Mouse (Mus musculus) heart, postnatal 14 days (tissue): ENCODE results near the gene Leng9. TPM values are rescaled to one million over a fixed set of nuclear protein-coding genes. Genes with fewer than 3 reads are reported as not detected.
"Not testable (repeated sequence)": the region's sequence is repeated elsewhere in the genome, so short reads cannot be mapped to it uniquely, and the experiment has no call there.

Source experiments
- DNase-seq, 2 experiments: peaks; one replicate each; pipeline ENCODE4 v3.0.0; 2021 to 2022
- intact Hi-C: fragments of 180-260 bp; cut with DNase I; formaldehyde crosslinking; loops from one replicate; pipeline ENCODE4 v1.15.1; 2025
- long read RNA-seq, 2 experiments: library from polyadenylated mRNA; stranded (forward); transcript quantifications; one replicate each; pipeline ENCODE4 v2.0.0; 2021
- total RNA-seq, 2 experiments: library from RNA; stranded (reverse); gene quantifications; 2 replicates each; pipeline ENCODE4 v1.2.3; 2021

Leng9 gene
- total RNA-seq = 1 to 10 TPM; 2.7 to 3.4 TPM
- long read RNA-seq, experiment 1, transcript Leng9-201 (1 exons, 2,460 nt) = major isoform, 7 of 7 reads
- long read RNA-seq, experiment 1, partial matches to known transcripts = 0 of 7 reads
- long read RNA-seq, experiment 1, other reads (novel, unspliced or antisense) = 0 of 7 reads
- long read RNA-seq, experiment 2, transcript Leng9-201 (1 exons, 2,460 nt) = major isoform, 5 of 5 reads
- long read RNA-seq, experiment 2, partial matches to known transcripts = 0 of 5 reads
- long read RNA-seq, experiment 2, other reads (novel, unspliced or antisense) = 0 of 5 reads

DNA sequence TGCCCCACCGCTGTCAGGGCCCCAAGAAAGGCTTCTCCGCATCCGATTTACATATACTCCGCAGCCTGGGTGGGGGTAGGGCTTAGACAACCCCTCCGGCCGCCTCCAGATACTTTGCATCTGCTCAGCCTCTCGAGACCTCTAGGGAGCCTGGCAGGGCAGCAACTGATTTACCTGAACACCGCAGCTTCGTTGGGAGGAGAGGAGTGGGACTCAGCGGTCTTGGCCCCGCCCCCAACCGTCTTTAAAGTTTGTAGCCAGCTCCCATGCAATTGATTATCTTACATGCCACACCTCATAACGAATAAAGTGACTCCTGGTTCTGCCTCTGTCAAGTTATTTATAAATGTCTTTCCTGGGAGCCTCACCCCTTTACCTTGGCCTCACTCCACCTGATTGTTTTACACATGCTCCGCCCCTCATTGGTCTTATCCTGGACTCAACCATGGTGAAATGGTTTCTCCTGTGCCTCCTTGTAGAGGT lies at the start of gene Leng9:
Gene Leng9 (minus strand): TSS at position 316 of the 483 bp plus-strand sequence.
- DNase-seq = peak; percentile 36 to 43
- intact Hi-C loops = no loop called here

DNA sequence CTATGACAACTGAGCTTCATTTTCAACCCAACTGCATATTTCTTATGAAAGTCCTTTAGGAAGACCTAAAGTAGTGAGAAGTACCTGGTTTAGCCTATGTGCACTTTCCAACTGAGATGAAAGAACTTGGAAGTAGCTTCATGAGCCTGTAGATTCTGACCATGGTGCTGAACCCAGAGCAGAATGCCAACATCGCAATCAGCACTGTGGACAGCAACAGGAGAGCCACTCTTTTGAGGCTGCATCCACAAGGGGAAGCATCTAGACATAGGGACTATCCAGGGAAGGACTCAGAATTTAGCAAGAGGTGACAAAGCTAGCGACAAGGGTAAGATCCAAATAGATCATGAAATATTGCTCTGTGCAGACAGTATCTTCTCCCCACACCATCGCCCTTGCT lies 28.3 kb upstream of the Leng9 start:
- intact Hi-C loops = no loop called here
- DNase-seq = peak; percentile 64 to 80

DNA sequence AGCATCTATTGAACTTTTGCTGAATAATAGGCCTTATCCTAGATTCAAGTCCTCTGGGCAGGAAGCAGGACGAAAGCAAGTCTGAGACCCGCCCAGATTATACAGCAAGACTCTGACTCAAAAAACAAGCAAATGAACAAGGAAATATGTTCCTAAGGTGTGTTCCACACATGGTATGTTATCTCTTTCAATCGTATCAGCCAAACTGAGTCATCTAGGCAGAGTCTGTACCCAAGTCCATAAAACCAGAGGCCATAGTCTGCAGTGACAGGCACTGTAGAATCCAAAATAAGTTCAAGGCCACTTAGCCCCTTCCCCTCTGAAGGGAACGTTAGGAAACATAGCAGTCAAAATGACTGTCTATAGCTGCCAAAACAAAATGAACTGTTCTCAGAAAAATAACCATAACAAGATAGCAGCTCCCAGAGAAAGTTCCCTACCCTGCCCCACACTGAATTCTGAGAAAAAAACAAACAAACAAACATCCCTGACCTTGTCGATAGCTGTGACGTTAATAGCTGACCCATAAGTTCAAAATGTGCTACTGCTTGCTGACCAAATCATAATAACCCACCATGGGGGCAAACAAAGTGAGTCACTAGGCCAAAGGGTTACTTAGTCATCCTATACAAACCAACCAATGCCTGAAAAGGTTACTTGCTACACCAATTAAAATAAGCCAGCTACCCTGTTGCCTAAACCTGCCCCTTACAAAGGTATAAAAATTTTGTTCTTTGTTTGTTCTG lies 20.2 kb upstream of the Leng9 start:
- no peak for DNase-seq
- intact Hi-C loops = no loop called here

DNA sequence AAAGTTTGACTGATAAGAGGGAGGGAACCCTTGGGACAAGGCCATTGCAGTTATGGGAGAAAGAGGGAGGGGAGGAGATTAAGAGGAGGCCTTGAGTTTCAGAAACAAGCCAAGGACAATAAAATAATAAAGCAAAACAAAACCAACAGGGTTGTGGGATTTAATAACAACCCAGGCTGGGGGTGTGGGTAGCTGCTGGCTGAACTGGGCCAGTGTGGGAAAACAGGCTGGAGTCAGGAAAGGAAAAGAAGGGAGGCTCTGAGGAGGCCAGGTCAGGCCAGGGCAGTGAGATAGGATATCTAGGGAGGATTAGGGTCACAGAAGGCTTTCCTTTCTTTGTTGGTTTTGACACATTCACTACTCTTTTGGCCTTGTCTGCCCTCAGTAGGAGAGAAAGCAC lies 16.9 kb upstream of the Leng9 start:
- no peak for DNase-seq
- intact Hi-C loops = no loop called here

DNA sequence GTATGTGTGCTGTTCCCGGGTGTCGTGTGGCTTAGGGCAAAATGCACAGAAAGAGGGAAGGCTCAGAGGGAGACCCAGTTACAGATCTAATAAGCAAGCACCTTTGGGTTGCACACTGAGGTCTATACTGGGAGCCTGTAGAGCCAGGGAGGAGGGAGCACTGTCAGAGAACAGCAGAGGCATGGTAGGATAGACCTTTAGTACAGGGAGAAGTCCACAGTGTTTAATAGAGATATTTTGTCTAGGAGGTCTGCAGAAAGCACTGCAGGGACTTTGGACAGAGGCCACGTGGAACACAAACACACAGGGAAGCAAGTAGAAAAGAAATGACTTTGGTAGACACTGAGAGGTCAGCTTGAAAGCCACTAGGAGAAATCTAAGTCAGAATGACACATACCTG lies 15.1 kb upstream of the Leng9 start:
- intact Hi-C loops = no loop called here

DNA sequence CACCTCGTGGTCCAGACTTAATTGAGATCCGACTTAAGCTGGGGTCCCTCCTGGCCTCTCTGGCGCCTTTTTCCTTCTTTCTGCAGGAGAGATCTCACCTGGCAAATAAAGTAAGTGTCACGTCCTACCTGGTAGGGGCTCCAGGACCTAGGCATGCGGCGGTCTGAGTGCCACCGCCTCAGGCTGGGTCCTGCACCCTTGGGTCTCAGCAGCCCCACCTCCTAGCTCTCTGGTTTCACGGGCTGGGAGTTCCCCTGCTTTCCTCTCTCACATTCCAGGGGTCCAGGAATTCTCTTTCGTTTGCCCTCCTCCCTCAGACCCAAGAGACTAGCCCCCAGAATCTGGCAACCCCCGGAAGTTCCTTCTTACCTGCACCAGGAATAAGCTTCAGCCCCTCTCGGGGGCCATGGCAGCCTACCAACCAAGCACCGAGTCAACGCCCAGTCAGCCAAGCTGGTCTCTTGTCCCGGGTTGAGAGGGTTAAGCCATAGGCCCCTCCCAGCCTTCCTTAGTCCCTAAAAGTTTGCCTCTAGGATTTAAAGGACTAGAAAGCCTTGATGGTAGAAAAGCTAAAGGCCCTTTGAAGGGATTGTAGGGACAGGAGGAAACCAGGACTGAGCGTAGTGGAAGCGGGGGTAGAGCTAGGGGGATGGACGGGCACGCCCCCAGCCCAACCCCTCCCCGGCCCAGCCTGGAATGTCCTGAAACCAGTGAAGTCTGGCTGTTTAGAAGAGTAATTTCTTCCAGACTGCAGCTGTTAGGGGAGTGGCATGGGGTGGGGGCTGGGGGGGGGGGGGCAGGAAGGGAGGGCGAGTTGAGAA lies 14.1 kb upstream of the Leng9 start, which contains the start of gene Cdc42ep5:
Gene Cdc42ep5 (minus strand): TSS at position 771 of the 821 bp plus-strand sequence.
- intact Hi-C loops = no loop called here
- DNase-seq = peak; percentile 55 to 67

More for the DNA sequence above, 15.1 kb upstream of the Leng9 start:
- no peak for DNase-seq

DNA sequence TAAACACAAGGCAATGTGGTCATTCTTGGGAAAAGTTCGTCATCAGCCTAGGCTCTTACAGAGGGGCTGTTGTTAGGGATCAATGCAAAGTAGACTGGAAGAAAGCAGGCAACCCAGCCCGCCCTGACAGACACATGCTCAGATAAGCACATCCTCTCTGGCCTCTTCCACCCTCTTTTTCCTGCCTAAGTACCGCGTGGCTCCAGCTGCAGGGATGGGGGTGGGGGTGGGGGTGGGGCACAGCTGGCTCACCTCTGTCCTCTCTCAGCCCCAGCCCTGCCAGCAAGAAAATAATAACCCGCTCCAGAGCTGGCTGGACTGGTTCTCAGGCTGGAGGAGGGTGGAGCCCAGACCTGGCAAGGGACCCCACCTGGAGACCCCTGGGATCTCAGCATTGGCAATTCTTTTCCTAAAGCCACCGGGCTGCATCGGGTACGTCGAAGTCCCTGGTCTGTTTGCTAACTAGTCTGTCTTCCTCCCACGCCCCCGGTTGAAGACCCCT lies 13.4 kb upstream of the Leng9 start:
- intact Hi-C loops = loop anchor here (2.0 kb wide), 1 partner anchor 15 kb away; no protein-coding TSS in a partner anchor
- DNase-seq = peak in 1 of 2 experiments; percentile 14

DNA sequence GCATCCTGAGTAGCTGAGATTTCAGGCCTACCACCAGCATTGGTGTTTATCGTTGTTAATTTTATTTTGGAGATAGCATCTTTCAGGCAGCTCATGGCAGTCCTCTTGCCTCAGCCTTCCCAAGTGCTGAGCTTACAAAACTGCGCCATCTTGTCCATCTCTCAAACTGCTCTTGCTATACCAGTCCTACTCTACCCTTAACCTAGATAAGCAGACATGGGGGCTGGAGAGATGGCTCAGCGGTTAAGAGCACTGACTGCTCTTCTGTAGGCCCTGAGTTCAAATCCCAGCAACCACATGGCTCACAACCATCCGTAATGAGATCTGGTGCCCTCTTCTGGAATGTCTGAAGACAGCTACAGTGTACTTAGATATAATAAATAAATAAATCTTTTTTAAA lies 11.4 kb upstream of the Leng9 start:
- intact Hi-C loops, DNase-seq: not testable (repeated sequence)

DNA sequence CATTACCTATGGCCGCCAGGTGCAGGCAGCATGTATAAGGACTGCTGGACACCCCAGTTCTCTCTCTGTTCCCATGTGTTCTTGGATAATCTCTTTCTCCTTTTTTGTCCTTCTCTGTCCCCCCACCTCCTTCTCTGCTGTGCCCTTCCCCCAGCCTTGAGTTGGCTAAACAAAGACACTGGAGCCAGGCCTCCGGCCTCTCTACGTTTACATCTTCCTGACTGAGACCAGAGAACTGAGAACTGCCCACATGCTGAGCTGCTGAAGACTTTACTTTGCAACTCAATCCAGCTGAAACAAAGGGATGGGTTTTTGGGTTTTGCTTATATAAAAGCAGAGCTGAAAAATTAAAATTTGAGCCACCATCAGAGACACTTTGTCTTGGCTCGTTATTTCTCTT lies 4.8 kb upstream of the Leng9 start:
- intact Hi-C loops = no loop called here
- DNase-seq = no peak

DNA sequence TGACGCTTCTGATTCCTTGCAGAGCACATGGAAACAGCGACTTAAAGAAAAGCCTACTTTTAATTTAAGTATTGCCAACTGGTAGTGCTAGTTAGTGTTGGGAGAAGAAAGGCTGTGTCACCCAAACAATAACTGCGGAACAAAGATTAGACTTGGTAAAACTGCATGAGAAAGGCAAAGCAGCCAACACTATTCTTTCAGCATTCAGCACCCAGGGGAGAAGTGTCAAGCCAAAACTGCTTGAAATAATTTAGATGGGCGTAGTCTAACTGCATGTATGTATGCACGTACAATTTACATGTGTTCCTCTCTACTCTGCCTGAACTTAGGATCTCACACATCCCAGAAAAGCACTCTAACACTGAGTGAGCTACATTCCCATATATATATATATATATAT lies 4.2 kb upstream of the Leng9 start:
- intact Hi-C loops = no loop called here
- no peak for DNase-seq

DNA sequence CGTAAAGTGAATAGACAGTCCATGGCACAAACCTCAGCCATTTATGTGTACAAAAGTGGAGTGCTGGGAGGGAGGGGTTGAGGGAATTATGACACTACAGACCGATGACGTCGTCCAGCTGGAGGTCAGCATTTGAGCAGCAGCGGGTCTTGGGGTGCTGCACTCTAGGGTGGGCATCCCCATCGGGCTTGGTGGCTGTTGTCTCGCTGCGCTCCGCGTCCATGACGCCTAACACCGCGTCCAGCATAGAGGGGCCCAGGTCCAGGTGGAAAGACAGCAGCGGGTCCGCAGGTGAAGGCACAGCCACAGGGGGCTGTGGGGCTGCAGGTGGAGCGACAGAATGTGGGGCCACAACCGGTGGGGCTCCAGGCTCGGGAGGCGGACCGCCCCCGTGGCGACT lies 1.1 kb upstream of the Leng9 start:
- intact Hi-C loops = no loop called here
- DNase-seq = no peak

DNA sequence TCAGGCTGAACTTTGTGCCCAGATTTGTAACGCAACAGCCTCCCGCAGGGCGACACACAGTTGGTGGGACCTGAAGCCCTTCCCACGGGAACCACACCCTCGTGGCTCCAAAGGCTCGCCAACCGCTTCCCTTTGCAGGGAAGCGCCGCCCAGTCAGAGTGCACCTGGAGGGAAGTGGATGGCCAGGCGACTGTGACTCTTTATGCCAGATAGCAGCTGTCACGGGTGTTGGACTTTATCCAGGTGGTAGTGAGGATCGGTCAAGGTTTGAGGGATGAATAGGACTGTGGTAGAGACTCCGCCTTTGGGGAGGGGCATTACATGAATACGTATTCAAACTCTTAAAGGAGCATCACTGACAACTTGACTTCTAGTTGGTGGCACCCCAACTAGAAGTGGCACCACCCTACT lies 642 bp upstream of the Leng9 start:
- DNase-seq = peak in 1 of 2 experiments; percentile 36
- intact Hi-C loops = no loop called here

DNA sequence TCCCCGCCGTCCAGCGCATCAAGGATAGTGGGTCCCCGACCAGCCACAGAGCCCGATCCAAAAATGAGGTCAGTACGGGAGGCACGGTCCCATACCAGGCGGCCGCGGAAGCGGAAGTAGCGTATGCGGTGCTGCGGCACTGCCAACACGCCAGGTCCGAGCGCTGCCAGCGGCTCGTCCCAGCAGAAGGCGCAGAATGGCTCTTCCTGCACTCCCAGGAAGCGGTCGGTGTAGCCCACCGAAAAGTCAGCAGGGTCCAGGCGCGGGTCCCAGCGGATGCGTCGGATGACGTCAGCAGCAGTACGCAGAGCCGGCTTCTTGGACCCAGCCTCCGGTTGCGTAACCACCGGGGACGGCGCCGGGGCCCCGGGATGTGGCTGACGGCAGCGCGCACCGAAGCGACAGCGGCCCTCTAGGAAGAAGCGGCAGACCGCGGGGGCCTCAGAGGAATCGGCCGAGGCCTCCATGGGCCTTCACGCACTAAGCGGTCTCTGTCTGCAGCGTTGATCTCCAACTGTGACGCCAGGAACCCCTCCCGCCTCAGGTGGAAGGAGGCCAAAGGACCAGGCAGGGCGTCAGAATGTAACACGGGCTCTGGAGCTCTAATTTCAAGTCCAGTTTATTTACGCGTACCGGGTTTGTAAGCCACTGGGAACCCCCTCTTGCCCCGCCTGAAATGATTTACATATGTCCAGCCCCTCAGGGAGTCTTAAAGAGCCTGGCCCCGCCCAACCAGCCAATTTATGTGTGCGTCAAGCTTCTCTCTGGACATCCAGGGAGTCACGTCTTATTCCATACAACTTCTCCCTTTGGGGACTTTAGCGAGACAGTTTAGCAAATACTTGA lies 742 bp downstream of the Leng9 start:
- peak; percentile 84 to 87 for DNase-seq
- intact Hi-C loops = loop anchor here (2.0 to 10.0 kb wide), 3 partner anchors 13 to 935 kb away; partner anchors contain the start of genes Epn1 and Leng1

DNA sequence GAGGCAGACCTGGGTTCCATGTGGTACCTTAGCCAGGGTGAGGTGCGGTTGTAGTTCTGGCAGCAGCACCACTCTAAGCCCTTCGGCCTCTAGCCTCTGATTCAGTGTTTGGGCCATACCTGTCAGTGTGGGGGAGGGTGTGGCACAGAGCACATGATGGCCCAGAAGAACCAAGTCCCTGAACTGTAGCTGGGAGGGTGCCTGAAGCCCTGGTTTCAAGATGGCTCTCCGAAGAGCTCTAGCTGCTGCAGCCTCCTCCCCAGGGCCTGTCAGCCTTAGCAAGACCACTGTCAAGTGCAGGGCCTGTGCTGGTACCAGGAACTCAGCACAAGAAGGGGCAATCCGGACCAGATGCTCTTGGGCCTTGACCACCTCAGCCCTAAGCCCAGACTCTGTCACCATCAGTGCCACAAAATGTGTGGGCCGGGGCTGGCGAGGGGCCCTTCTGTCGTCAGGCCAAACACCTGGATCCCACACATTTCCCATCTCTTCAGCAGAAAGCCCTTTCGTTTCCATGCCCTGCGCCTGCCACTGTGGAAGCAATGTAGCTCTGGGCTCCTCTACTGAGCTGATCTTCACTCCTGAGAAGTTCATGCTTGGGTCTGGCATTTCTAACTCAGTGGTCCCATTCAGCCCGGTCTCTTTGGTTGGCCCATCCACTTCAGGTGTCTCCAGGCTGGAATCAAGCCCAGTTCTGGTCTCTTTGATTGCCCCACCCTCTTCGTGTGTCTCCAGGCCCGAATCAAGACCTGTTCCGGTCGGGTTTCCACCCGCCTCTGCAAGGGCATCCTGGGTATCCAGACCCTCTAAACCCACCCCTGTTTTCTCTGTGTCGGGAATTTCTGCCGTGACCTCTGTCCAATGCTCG lies 1.6 kb downstream of the Leng9 start:
- intact Hi-C loops = loop anchor here (2.0 to 10.0 kb wide), 3 partner anchors 14 to 936 kb away; partner anchors contain the start of genes Epn1 and Leng1

DNA sequence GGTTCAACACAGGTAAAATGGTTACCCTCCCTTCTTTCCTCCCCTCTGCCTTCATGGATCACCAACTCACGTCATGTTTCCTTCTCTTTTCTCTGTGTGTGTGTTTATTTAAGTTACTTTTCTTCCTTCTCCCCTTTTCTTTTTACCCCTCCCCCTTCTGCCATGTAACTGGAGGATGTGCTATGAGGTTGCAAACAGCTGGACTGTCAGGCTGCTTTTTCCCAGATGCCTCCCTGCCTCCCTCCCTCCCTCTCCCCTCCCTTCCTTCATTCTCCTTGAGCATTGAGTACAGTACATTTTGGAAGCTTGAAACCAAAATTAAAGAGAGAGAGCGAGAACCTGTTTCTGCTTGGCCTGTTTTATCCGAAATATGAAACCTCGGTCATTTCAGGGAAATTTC lies 2.3 kb downstream of the Leng9 start:
- DNase-seq = no peak
- intact Hi-C loops = loop anchor here (2.0 to 10.0 kb wide), 3 partner anchors 15 to 937 kb away; partner anchors contain the start of genes Epn1 and Leng1

More for the DNA sequence above, 1.6 kb downstream of the Leng9 start:
- no peak for DNase-seq

DNA sequence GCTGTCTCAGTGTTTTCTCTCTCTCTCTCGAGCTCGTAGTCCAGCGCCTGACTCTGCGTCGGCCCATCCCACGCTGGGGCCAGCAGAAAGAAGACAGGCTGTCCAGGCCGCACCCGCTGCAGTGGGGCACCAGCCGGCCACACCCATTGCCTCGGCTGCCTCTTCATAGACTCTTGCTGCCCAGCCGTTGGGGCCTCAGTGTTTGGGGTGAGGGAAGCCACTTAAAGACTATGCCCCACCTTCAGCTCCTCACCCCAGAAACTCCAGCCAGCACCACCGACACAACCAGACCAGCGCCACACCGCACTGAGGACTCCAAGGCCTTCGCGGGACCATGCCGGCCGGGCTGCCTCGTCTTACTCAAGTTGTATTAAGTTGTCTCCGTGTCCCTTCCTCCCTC lies 2.8 kb downstream of the Leng9 start:
- DNase-seq = no peak
- intact Hi-C loops = loop anchor here (10.0 kb wide), 2 partner anchors 483 to 937 kb away; partner anchors contain the start of genes Epn1 and Leng1

DNA sequence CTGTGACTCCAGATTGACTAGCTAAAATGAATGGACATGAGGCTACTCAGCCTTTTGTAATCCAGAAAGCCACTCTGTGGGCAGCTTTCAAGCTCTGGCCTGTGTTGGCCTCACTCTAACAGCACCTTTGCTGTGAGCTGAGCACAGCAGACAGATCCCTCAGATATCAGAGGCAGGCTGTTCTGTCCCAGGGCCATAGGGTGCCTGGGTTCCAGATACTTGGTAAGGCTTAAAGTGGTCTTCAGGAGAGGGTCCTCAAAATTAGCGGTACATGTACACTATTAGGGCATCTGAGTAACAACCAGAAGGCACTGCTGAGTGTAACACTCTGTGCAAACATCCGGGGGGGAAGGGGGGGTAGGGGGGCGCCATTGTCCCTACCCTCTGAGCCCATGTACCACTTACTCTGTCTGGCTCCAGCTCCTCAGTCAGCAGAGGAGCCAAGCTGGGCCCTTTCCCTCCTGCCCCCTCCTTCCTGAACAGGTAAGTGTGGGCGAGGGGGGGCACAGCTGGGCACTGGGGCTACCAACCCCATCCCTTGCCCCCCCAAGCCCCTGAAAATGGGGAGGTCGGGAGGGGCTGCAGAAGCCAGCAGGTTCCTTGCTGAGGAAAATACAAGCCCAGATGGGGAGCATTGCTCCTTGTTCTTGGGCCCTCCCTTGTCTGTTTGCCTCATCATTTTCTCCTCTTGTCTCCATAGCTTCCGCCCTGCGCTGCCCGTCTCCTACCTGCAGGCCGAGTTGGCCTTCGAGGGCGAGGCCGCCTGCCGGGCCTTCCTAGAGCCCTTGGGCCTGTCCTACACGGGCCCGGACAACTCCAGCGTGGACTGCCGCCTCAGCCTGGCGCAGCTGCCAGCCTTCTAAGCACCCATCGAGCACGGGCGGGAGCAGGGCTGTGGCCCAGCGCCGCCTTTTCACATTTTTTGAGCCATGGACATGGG lies 3.7 kb downstream of the Leng9 start:
- intact Hi-C loops = loop anchor here (10.0 kb wide), 2 partner anchors 482 to 938 kb away; partner anchors contain the start of genes Epn1 and Leng1
- no peak for DNase-seq
